Mouse (Mus musculus) B cell, adult 67 days (primary cell): ENCODE results near the gene Olfm1. TPM values are rescaled to one million over a fixed set of nuclear protein-coding genes. Genes with fewer than 3 reads are reported as not detected.

Experiments used
- total RNA-seq, 2 experiments: library from RNA; stranded (reverse); gene quantifications; 4 replicates each; pipeline ENCODE4 v1.2.4; 2023

Gene Olfm1
- total RNA-seq, result 1 to 10 TPM in 1 of 2 experiments, under 1 TPM in 1; 0.65 to 1.2 TPM

DNA sequence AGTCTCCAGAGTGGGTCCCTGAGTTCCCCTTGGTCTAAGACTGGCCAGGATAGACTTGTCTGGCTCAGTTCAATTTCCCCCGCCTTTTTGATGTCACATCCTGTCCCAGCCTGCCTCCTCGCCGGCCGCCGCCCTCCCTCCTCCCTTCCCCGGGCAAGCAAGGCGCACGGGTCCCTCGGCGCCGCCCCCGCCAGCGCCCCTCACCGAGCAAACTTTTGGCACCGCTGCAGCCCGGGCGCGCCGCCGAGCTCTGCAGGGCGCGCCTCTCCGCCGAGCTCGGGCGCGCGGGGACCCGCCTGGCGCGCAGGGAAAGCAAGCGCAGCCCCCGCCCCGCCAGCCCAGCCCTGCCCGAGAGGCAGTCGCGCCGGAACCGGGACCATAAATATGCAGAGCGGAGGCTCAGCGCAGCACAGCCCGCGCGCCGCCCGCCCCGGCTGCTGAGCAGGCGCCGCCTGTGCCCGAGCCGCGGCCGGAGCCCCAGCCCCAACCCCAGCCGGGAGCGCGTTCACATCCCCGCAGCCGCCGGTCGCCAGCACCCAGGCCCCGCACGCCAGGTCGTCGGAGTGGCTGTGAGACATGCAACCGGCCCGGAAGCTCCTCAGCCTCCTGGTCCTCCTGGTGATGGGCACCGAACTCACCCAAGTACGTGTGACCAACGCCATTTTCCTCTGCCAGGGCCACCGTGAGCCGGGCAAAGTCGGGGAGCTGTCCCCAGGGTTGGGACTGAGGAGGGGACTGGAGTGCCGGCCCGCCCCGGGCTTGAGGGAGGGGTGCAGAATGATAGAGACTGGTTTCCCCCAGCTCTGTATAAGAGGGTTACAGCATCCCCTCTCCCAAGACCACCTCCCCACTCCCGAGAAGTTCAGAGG lies at the start of gene Olfm1:
TSS of gene Olfm1 (plus strand) at position 172 of the 869 bp plus-strand sequence.

Other genes starting within 250 kb of the Olfm1 start
- gene Fcnb, start 108.1 kb upstream of the Olfm1 start, total RNA-seq, result not detected